Mouse (Mus musculus) lung, postnatal 0 days (tissue): ENCODE data around the gene Dscaml1.

ENCODE experiments used
- CTCF ChIP-seq: IDR thresholded peaks from 2 replicates; pipeline ENCODE4 v1.5.1; 2016; ENCODE audit warnings: antibody characterized with exemption, mild to moderate bottlenecking
- EP300 ChIP-seq: IDR thresholded peaks from 2 replicates; pipeline ENCODE4 v1.6.1; 2016; ENCODE audit warnings: antibody characterized with exemption, mild to moderate bottlenecking, control low read depth

DNA sequence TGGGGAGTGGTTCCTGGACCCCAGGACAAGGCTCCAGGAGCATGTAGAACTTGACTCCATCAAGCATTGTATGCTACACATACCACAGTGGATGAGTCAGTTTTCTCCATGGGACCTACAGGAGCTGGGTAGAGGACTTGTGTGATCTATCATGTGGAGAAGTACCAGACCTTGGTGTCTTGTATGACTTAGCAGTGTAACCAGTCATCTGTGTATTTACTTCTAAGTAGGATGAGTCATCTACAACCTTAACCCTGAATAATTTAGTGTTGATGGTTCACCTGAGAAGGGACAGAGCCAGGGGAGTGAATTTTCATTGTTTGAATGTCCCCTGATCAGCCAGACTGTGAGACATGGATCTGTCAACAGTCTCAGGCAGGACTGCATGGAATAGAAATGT, 48.4 kb downstream of the Dscaml1 start:
- no peak for TF ChIP-seq CTCF
- no peak for TF ChIP-seq EP300
